Mouse (Mus musculus): ENCODE measurements around the gene Olfr803.

The Olfr803 gene

GRCm38 (mm10) chr10:129694186-129694585 is at the start of gene Olfr803:
Gene Olfr803 (minus strand): TSS chr10:129694286.
- DNase-seq = no peak

- DNase-seq = no peak
Measured at GRCm38 (mm10) chr10:129741821-129742220, 47.7 kb upstream of the Olfr803 start, which contains the start of gene Olfr806. Gene Olfr806 (minus strand): TSS chr10:129741921.

- no peak for DNase-seq
Measured at GRCm38 (mm10) chr10:129729275-129729674, 35.2 kb upstream of the Olfr803 start, which contains the start of gene Olfr805. Gene Olfr805 (minus strand): TSS chr10:129729375.

GRCm38 (mm10) chr10:129702910-129703309 is 8.8 kb upstream of the Olfr803 start, which contains the start of gene Olfr804:
Gene Olfr804 (plus strand): TSS chr10:129703210.
- no peak for DNase-seq

- DNase-seq = no peak
Measured at GRCm38 (mm10) chr10:129688069-129688468, 6.0 kb downstream of the Olfr803 start, which contains the start of gene Olfr802. Gene Olfr802 (minus strand): TSS chr10:129688169.

GRCm38 (mm10) chr10:129673765-129674164 is 20.3 kb downstream of the Olfr803 start, which contains the start of gene Olfr801:
Gene Olfr801 (minus strand): TSS chr10:129673865.
- no peak for DNase-seq

- no peak for DNase-seq
Measured at GRCm38 (mm10) chr10:129657394-129657793, 36.7 kb downstream of the Olfr803 start, which contains the start of gene Olfr800. Gene Olfr800 (plus strand): TSS chr10:129657694.

GRCm38 (mm10) chr10:129651763-129652162 is 42.3 kb downstream of the Olfr803 start:
- DNase-seq = no peak
